Mouse (Mus musculus) liver, postnatal 0 days (tissue): ENCODE measurements around the gene Pde4b. TPM values are rescaled to one million over a fixed set of nuclear protein-coding genes. Genes with fewer than 3 reads are reported as not detected.

ENCODE experiments used
- ATAC-seq: fragments of 200-750 bp; cut with Nextera tagmentation; 2 replicates; pipeline ENCODE4 v1.8.0; 2017; ENCODE audit warnings: mild to moderate bottlenecking, moderate library complexity
- DNase-seq: peaks from one replicate; pipeline ENCODE4 v3.0.0-alpha.2; 2016
- H3K27ac ChIP-seq: fragments of 300-500 bp; sonication (generic); 2 replicates; pipeline ENCODE4 v1.5.1; 2014; ENCODE audit warnings: antibody characterized with exemption, moderate library complexity, mild to moderate bottlenecking, low read depth
- H3K27me3 ChIP-seq: fragments of 300-500 bp; sonication (generic); 2 replicates; pipeline ENCODE4 v1.6.1; 2014; ENCODE audit warnings: low read length, control low read depth, mixed read lengths; ENCODE audit not compliant: insufficient read depth
- H3K36me3 ChIP-seq: fragments of 300-500 bp; sonication (generic); replicated peaks from 2 replicates; pipeline ENCODE4 v1.6.1; 2014; ENCODE audit warnings: mild to moderate bottlenecking, control low read depth, low read length, moderate library complexity, mixed read lengths; ENCODE audit not compliant: insufficient read depth
- H3K4me1 ChIP-seq: fragments of 300-500 bp; sonication (generic); 2 replicates; pipeline ENCODE4 v1.6.1; 2014; ENCODE audit warnings: antibody characterized with exemption, mild to moderate bottlenecking, control low read depth; ENCODE audit not compliant: insufficient read depth
- H3K4me2 ChIP-seq: fragments of 300-500 bp; sonication (generic); 2 replicates; pipeline ENCODE4 v1.6.1; 2014; ENCODE audit warnings: low read depth, mild to moderate bottlenecking, low read length, moderate library complexity, mixed read lengths
- H3K4me3 ChIP-seq: fragments of 300-500 bp; sonication (generic); 2 replicates; pipeline ENCODE4 v1.5.1; 2014; ENCODE audit warnings: low read depth, low read length
- H3K9ac ChIP-seq: fragments of 300-500 bp; sonication (generic); replicated peaks from 2 replicates; pipeline ENCODE4 v1.6.1; 2014; ENCODE audit warnings: mild to moderate bottlenecking, moderate library complexity
- H3K9me3 ChIP-seq: fragments of 300-500 bp; sonication (generic); 2 replicates; pipeline ENCODE4 v1.6.1; 2016; ENCODE audit warnings: mild to moderate bottlenecking, control low read depth, low read length, mixed read lengths
- CTCF ChIP-seq: sonication (generic); IDR thresholded peaks from 2 replicates; pipeline ENCODE4 v1.5.1; 2016; ENCODE audit warnings: antibody characterized with exemption, low read depth
- EP300 ChIP-seq: IDR thresholded peaks from 2 replicates; pipeline ENCODE4 v1.6.1; 2016; ENCODE audit warnings: antibody characterized with exemption, low read depth, mild to moderate bottlenecking
- WGBS: fragments of 180-500 bp; shearing (Covaris S2); extraction: QIAGEN DNeasy Blood & Tissue Kit; methylation state at CpG from one replicate; pipeline ENCODE4 v1.1.7; 2014; ENCODE audit not compliant: insufficient replicate concordance; 5-methylcytosine and 5-hydroxymethylcytosine counted together
- polyA plus RNA-seq: library from polyadenylated mRNA; unstranded; fragments of >200 nt; fragmentation: Nextera tagmentation; extraction: Ambion mirVana; gene quantifications from 2 replicates; pipeline ENCODE4 v1.2.1, GENCODE M21; 2015

The Pde4b gene
- polyA plus RNA-seq, 1 experiment from 2014 or later = 3.7 TPM

DNA sequence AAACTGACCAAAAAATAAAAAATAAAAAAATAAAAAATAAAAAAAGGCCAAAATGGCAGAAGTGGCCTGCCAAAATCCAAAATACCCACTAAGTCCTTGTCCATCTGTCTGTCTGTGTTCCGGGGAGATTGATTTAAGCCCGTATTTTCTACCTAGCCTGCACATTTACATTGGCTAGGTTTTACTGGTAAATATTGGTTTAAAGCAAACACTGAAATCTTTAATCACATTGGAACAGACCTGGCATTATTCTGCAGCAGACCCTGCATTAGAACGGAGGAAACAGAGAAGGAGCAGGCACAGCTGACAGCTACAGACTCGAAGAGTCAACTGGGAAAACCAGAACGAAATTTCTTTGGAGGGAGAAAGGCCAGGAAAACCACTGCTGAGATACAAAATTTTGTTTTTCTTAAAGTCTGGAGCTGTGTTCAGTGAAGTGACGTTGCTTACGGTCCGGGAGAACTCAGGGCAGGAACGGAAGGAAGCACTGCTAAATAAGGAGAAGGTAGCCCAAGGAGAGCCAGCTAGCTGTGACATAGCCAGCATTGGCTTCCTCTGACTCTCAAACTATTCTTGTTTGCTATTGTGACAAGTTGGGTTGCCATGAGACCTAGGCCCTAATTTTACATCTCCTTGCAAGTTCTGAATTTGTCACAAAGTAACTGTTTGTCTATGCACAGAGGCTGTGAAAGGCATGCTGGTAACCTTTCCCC lies 470.3 kb downstream of the Pde4b start:
- Histone ChIP-seq H3K4me2 (peak overlapping the region; percentile 29), H3K36me3 (no peaks in the 10 kb centered on the region), H3K4me3 (0 out of 2 replicates have a peak overlapping the region, but pooled peaks have one; percentile 3), H3K4me1 (peaks cover 8% of the 10 kb centered on the region), H3K9ac (no peak overlapping the region), H3K9me3 (no peaks in the 10 kb centered on the region), H3K27ac (0 out of 2 replicates have a peak overlapping the region, but pooled peaks have one; percentile 11), H3K27me3 (no peaks in the 10 kb centered on the region)
- TF ChIP-seq CTCF (no peak), EP300 (no peak)
- peak; percentile 54 for ATAC-seq
- no peak for DNase-seq
- WGBS = 40% methylated on average over 9 of the region's 9 CpGs

DNA sequence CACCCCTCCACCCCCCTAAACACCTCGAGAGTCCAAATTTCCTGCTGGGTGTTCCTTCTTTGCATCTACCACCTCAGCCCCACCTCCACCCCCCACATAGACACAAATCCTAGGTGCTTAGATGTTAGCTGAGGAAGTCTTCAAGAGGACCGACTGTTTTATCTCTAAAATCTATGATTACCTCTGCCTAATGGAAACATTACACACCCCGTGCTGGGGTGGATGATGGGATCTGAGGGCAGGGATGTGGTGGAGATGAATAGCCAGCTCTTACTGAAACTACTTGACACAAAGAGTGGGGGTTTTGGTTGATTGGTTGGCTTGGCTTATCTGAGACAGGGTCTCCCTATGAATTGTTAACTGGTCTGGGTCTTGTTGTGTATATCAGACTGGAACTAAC lies 471.0 kb downstream of the Pde4b start:
- Histone ChIP-seq H3K9me3 (no peaks in the 10 kb centered on the region), H3K27ac (no peak overlapping the region), H3K9ac (no peak overlapping the region), H3K4me3 (no peak overlapping the region), H3K27me3 (no peaks in the 10 kb centered on the region), H3K4me1 (peaks cover 8% of the 10 kb centered on the region), H3K4me2 (peak overlapping the region; percentile 29; the same call in 1 of the 2 replicates), H3K36me3 (no peaks in the 10 kb centered on the region)
- ATAC-seq = no peak
- DNase-seq = no peak
- TF ChIP-seq CTCF (no peak), EP300 (no peak)
- 33% methylated on average over 3 of the region's 3 CpGs for WGBS

DNA sequence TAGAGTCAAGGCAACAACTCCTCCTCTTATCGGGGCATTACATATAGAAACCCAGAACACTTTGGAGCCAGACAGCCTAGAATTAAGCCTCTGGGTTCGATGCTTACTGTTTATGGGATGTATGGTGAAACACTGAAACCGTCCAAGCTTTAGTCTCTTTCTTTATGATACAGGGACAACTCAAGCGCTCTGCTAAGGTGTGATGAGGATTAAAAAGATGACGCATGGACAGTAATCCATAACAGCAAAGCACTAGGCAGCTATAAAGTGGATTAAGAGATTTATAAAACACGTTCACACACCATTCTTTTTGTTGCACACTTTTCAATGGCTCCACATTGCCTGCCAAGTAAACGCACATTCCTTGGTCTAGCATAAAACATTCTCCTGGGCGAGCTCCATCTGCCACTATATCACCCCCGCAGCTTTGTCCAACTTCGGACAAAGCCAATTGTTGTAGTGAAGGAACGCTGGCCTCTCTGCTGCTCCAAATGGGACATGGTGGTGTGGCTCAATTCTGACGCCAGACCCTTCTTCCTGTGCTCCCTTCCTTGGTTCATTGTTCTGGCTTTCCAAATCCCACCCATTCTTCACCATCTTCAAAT lies 473.4 kb downstream of the Pde4b start:
- no peak overlapping the region for H3K9ac ChIP-seq
- H3K36me3 ChIP-seq = no peaks in the 10 kb centered on the region
- H3K4me1 ChIP-seq = peaks cover 15% of the 10 kb centered on the region
- no peaks in the 10 kb centered on the region for H3K27me3 ChIP-seq
- H3K9me3 ChIP-seq = no peaks in the 10 kb centered on the region
- no peak for DNase-seq
- no peak overlapping the region for H3K27ac ChIP-seq
- H3K4me3 ChIP-seq = no peak overlapping the region
- no peak for ATAC-seq
- 80% methylated on average over 12 of the region's 12 CpGs for WGBS
- no peak overlapping the region for H3K4me2 ChIP-seq
- no peak for TF ChIP-seq CTCF
- no peak for TF ChIP-seq EP300

DNA sequence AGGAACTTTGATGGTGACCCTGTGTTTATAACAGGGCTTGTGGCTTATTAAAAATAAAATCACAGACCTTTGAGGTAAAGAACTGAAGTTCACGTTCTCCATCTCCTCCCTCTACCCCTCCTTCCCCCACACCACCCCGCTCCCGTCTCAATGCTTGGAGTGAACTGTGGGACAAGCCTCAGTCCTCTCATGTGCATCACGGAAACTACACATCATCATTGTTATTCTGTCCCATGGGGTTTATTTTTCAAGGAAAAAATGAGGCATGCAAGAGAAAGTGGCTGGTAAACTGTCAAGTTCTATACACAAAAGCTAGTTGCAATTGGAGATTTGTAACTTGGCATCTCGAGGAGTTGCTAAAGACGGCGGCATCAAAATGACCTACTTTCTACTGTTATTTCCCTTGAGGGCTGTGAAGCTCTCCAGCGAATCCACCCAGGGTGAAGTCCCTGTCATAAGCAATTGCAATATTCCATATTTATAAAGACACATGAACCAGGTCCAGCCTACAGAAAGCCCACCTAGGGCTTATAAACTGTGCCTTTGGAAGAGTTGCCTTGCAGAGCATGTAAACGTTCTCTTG lies 476.0 kb downstream of the Pde4b start:
- Histone ChIP-seq H3K27me3 (no peaks in the 10 kb centered on the region), H3K4me2 (no peak overlapping the region), H3K9ac (no peak overlapping the region), H3K4me3 (no peak overlapping the region), H3K9me3 (no peaks in the 10 kb centered on the region), H3K27ac (no peak overlapping the region), H3K36me3 (no peaks in the 10 kb centered on the region), H3K4me1 (peaks cover 30% of the 10 kb centered on the region)
- no peak for ATAC-seq
- peak; percentile 1 for DNase-seq
- 80% methylated on average over 9 of the region's 9 CpGs for WGBS
- TF ChIP-seq EP300 = no peak
- no peak for TF ChIP-seq CTCF

- TF ChIP-seq CTCF (no peak), EP300 (no peak)
- Histone ChIP-seq H3K36me3 (no peaks in the 10 kb centered on the region), H3K4me2 (no peak overlapping the region), H3K4me1 (peaks cover 38% of the 10 kb centered on the region), H3K9ac (no peak overlapping the region), H3K4me3 (no peak overlapping the region), H3K27me3 (no peaks in the 10 kb centered on the region), H3K9me3 (no peaks in the 10 kb centered on the region), H3K27ac (no peak overlapping the region)
- 55% methylated on average over 3 of the region's 3 CpGs for WGBS
- DNase-seq = no peak
- no peak for ATAC-seq
Observed at GRCm38 (mm10) chr4:102564286-102564685, 476.9 kb downstream of the Pde4b start.

GRCm38 (mm10) chr4:102566421-102566820 lies 479.1 kb downstream of the Pde4b start:
- Histone ChIP-seq H3K9me3 (no peaks in the 10 kb centered on the region), H3K4me1 (peaks cover 47% of the 10 kb centered on the region), H3K4me3 (no peak overlapping the region), H3K36me3 (no peaks in the 10 kb centered on the region), H3K9ac (no peak overlapping the region), H3K4me2 (no peak overlapping the region), H3K27ac (0 out of 2 replicates have a peak overlapping the region, but pooled peaks have one; percentile 6), H3K27me3 (no peaks in the 10 kb centered on the region)
- DNase-seq (peak; percentile 13), ATAC-seq (no peak)
- 45% methylated on average over 1 of the region's 1 CpGs for WGBS
- peak; percentile 36; the same call in 1 of the 2 replicates for TF ChIP-seq EP300
- no peak for TF ChIP-seq CTCF
